Mouse (Mus musculus) liver, postnatal 0 days (tissue): Measurements from ENCODE around the gene Tradd. TPM values are rescaled to one million over a fixed set of nuclear protein-coding genes. Genes with fewer than 3 reads are reported as not detected.

Source experiments
- ATAC-seq: fragments of 200-750 bp; cut with Nextera tagmentation; 2 replicates; pipeline ENCODE4 v1.8.0; 2017; ENCODE audit warnings: mild to moderate bottlenecking, moderate library complexity
- DNase-seq: peaks from one replicate; pipeline ENCODE4 v3.0.0-alpha.2; 2016
- H3K27ac ChIP-seq: fragments of 300-500 bp; sonication (generic); 2 replicates; pipeline ENCODE4 v1.5.1; 2014; ENCODE audit warnings: antibody characterized with exemption, moderate library complexity, mild to moderate bottlenecking, low read depth
- H3K27me3 ChIP-seq: fragments of 300-500 bp; sonication (generic); 2 replicates; pipeline ENCODE4 v1.6.1; 2014; ENCODE audit warnings: low read length, control low read depth, mixed read lengths; ENCODE audit not compliant: insufficient read depth
- H3K36me3 ChIP-seq: fragments of 300-500 bp; sonication (generic); replicated peaks from 2 replicates; pipeline ENCODE4 v1.6.1; 2014; ENCODE audit warnings: mild to moderate bottlenecking, control low read depth, low read length, moderate library complexity, mixed read lengths; ENCODE audit not compliant: insufficient read depth
- H3K4me1 ChIP-seq: fragments of 300-500 bp; sonication (generic); 2 replicates; pipeline ENCODE4 v1.6.1; 2014; ENCODE audit warnings: antibody characterized with exemption, mild to moderate bottlenecking, control low read depth; ENCODE audit not compliant: insufficient read depth
- H3K4me2 ChIP-seq: fragments of 300-500 bp; sonication (generic); 2 replicates; pipeline ENCODE4 v1.6.1; 2014; ENCODE audit warnings: low read depth, mild to moderate bottlenecking, low read length, moderate library complexity, mixed read lengths
- H3K4me3 ChIP-seq: fragments of 300-500 bp; sonication (generic); 2 replicates; pipeline ENCODE4 v1.5.1; 2014; ENCODE audit warnings: low read depth, low read length
- H3K9ac ChIP-seq: fragments of 300-500 bp; sonication (generic); replicated peaks from 2 replicates; pipeline ENCODE4 v1.6.1; 2014; ENCODE audit warnings: mild to moderate bottlenecking, moderate library complexity
- H3K9me3 ChIP-seq: fragments of 300-500 bp; sonication (generic); 2 replicates; pipeline ENCODE4 v1.6.1; 2016; ENCODE audit warnings: mild to moderate bottlenecking, control low read depth, low read length, mixed read lengths
- CTCF ChIP-seq: sonication (generic); IDR thresholded peaks from 2 replicates; pipeline ENCODE4 v1.5.1; 2016; ENCODE audit warnings: antibody characterized with exemption, low read depth
- EP300 ChIP-seq: IDR thresholded peaks from 2 replicates; pipeline ENCODE4 v1.6.1; 2016; ENCODE audit warnings: antibody characterized with exemption, low read depth, mild to moderate bottlenecking
- WGBS: fragments of 180-500 bp; shearing (Covaris S2); extraction: QIAGEN DNeasy Blood & Tissue Kit; methylation state at CpG from one replicate; pipeline ENCODE4 v1.1.7; 2014; ENCODE audit not compliant: insufficient replicate concordance; 5-methylcytosine and 5-hydroxymethylcytosine counted together
- polyA plus RNA-seq: library from polyadenylated mRNA; unstranded; fragments of >200 nt; fragmentation: Nextera tagmentation; extraction: Ambion mirVana; gene quantifications from 2 replicates; pipeline ENCODE4 v1.2.1, GENCODE M21; 2015

The Tradd gene
- polyA plus RNA-seq, 1 experiment from 2014 or later = 14.3 TPM

- no peaks in the 10 kb centered on the region for H3K27me3 ChIP-seq
- 80% methylated on average over 15 of the region's 15 CpGs for WGBS
- peaks cover 72% of the 10 kb centered on the region for H3K36me3 ChIP-seq
- no peak overlapping the region for H3K9ac ChIP-seq
- H3K27ac ChIP-seq = no peak overlapping the region
- H3K4me3 ChIP-seq = no peak overlapping the region
- ATAC-seq (no peak), DNase-seq (no peak)
- H3K4me1 ChIP-seq = peaks cover 18% of the 10 kb centered on the region
- TF ChIP-seq CTCF = no peak
- no peak for TF ChIP-seq EP300
- no peaks in the 10 kb centered on the region for H3K9me3 ChIP-seq
- H3K4me2 ChIP-seq = no peak overlapping the region
Observed at GRCm38 (mm10) chr8:105309142-105309847, 44.9 kb upstream of the Tradd start.

- 94% methylated on average over 10 of the region's 10 CpGs for WGBS
- no peaks in the 10 kb centered on the region for H3K9me3 ChIP-seq
- DNase-seq = no peak
- H3K4me1 ChIP-seq = peaks cover 21% of the 10 kb centered on the region
- H3K4me3 ChIP-seq = no peak overlapping the region
- H3K36me3 ChIP-seq = peaks cover 74% of the 10 kb centered on the region
- ATAC-seq = no peak
- TF ChIP-seq EP300 = no peak
- TF ChIP-seq CTCF = no peak
- H3K27me3 ChIP-seq = no peaks in the 10 kb centered on the region
- H3K27ac ChIP-seq = no peak overlapping the region
- no peak overlapping the region for H3K9ac ChIP-seq
- no peak overlapping the region for H3K4me2 ChIP-seq
Observed at GRCm38 (mm10) chr8:105308428-105308827, 44.0 kb upstream of the Tradd start.

DNA sequence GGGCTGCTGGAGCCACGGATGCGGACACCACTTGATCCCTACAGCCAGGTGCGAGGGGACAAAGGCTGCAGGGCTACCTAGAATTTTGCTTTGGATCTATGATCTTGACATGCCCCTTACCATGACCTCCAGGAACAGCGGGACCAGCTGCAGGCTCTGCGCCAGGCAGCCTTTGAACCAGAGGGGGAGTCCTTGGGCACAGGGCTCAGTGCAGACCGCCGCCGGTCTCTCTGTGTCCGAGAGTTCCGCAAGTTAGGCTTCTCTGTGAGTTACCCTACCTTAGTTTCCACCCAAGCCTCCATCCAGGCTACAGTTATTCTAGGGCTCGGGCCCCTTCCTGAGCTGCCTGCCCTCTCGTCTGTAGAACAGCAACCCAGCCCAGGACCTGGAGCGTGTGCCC is 43.3 kb upstream of the Tradd start:
- DNase-seq (no peak), ATAC-seq (no peak)
- Histone ChIP-seq H3K36me3 (peaks cover 74% of the 10 kb centered on the region), H3K9me3 (no peaks in the 10 kb centered on the region), H3K4me2 (no peak overlapping the region), H3K27me3 (no peaks in the 10 kb centered on the region), H3K27ac (no peak overlapping the region), H3K4me1 (peaks cover 23% of the 10 kb centered on the region), H3K9ac (no peak overlapping the region), H3K4me3 (no peak overlapping the region)
- 95% methylated on average over 13 of the region's 13 CpGs for WGBS
- TF ChIP-seq CTCF = no peak
- no peak for TF ChIP-seq EP300

GRCm38 (mm10) chr8:105306146-105306691 is 41.8 kb upstream of the Tradd start:
- H3K9ac ChIP-seq = peak overlapping the region; percentile 63
- peaks cover 80% of the 10 kb centered on the region for H3K36me3 ChIP-seq
- no peaks in the 10 kb centered on the region for H3K27me3 ChIP-seq
- peak overlapping the region; percentile 72 for H3K4me2 ChIP-seq
- H3K4me3 ChIP-seq = peak overlapping the region; percentile 53
- H3K9me3 ChIP-seq = no peaks in the 10 kb centered on the region
- DNase-seq = no peak
- TF ChIP-seq CTCF = no peak
- no peak for TF ChIP-seq EP300
- WGBS = 58% methylated on average over 5 of the region's 5 CpGs
- peak overlapping the region; percentile 81 for H3K27ac ChIP-seq
- no peak for ATAC-seq
- H3K4me1 ChIP-seq = peaks cover 31% of the 10 kb centered on the region

DNA sequence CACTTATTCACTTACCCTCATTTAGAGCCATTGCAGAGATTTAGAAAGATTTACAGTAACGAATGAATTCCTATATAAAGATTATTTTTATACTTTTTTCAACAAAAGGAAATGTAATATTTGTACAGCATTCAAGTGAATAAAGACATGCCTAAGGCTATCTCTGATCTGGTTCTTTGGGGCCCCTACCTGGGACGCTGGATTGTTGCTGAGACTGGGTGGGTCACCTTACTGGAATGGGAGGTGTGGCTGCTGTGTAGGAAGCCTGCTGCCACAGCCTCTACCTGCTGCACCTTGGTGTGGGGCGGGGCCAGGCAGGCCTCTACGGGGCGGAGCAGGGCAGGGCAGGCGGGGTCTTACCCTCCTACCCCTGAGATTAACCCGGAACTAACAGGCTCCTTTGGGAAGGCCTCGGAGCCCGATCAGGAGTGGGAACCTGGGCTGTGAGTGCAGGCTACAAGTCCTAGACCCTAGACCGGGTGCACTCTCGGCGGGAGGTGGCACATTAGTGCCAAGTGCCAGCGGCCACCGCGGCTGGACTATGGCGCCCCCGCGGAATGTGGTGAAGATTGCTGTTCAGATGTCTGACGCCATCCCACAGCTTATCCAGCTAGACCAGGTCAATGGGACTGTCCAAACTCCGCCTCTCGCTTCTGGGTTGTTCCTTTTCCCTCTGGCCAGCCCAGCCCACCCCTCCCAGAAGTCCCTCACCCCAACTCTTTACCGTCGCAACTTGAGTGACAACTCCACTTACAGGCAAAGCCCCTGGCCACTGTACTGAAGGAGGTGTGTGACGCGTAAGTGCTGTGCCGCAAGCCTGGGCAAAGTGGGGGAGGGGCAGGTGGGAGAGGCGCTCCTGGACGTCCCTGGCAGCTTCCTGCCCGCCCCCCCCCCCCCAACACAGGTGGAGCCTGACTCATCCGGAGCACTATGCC is 41.1 kb upstream of the Tradd start, which contains the start of gene Elmo3:
Gene Elmo3, plus strand, starts transcription at position 391 of the 935 bp plus-strand sequence.
- Histone ChIP-seq H3K4me1 (peaks cover 31% of the 10 kb centered on the region), H3K27ac (peak within 1 kb of the TSS; percentile 81), H3K36me3 (peaks cover 82% of the 10 kb centered on the region), H3K4me3 (peak within 1 kb of the TSS; percentile 53), H3K4me2 (peak within 1 kb of the TSS; percentile 72), H3K9ac (peak within 1 kb of the TSS; percentile 63), H3K9me3 (no peaks in the 10 kb centered on the region), H3K27me3 (no peaks in the 10 kb centered on the region)
- ATAC-seq (peak; percentile 86), DNase-seq (peak; percentile 82)
- no peak for TF ChIP-seq EP300
- peak; percentile 35; the same call in 1 of the 2 replicates for TF ChIP-seq CTCF
- 9% methylated on average over 28 of the region's 30 CpGs for WGBS
